Mouse (Mus musculus) hindbrain, embryonic 14.5 days (tissue): Measurements from ENCODE around the gene Spata31d1a. TPM values are rescaled to one million over a fixed set of nuclear protein-coding genes. Genes with fewer than 3 reads are reported as not detected.
A peak's percentile ranks its signal among the peaks of the same experiment; 100 is the strongest.

Experiments
- ATAC-seq: fragments of 200-750 bp; cut with Nextera tagmentation; 2 replicates; pipeline ENCODE4 v1.8.0; 2017; ENCODE audit warnings: moderate number of reproducible peaks, mild to moderate bottlenecking, moderate TSS enrichment, moderate library complexity; ENCODE audit not compliant: low FRiP score
- DNase-seq: peaks from one replicate; pipeline ENCODE4 v3.0.0-alpha.2; 2015; ENCODE audit warnings: low spot score
- H3K27ac ChIP-seq: fragments of 300-500 bp; sonication (generic); 2 replicates; pipeline ENCODE4 v1.5.1; 2014; ENCODE audit warnings: mild to moderate bottlenecking, moderate library complexity
- H3K27me3 ChIP-seq: fragments of 300-500 bp; sonication (generic); 2 replicates; pipeline ENCODE4 v1.6.1; 2014; ENCODE audit warnings: mild to moderate bottlenecking, low read length, mixed read lengths; ENCODE audit not compliant: control insufficient read depth, insufficient read depth
- H3K36me3 ChIP-seq: fragments of 300-500 bp; sonication (generic); replicated peaks from 2 replicates; pipeline ENCODE4 v1.6.1; 2014; ENCODE audit not compliant: control insufficient read depth, insufficient read depth
- H3K4me1 ChIP-seq: fragments of 300-500 bp; sonication (generic); replicated peaks from 2 replicates; pipeline ENCODE4 v1.6.1; 2014; ENCODE audit warnings: antibody characterized with exemption, low read length, mixed read lengths; ENCODE audit not compliant: control insufficient read depth, insufficient read depth
- H3K4me2 ChIP-seq: fragments of 300-500 bp; sonication (generic); replicated peaks from 2 replicates; pipeline ENCODE4 v1.6.1; 2014; ENCODE audit warnings: mild to moderate bottlenecking, moderate library complexity
- H3K4me3 ChIP-seq: fragments of 300-500 bp; sonication (generic); replicated peaks from 2 replicates; pipeline ENCODE4 v1.5.1; 2014; ENCODE audit warnings: mild to moderate bottlenecking, low read length
- H3K9ac ChIP-seq: fragments of 300-500 bp; sonication (generic); 2 replicates; pipeline ENCODE4 v1.6.1; 2014
- H3K9me3 ChIP-seq: fragments of 300-500 bp; sonication (generic); 2 replicates; pipeline ENCODE4 v1.6.1; 2016; ENCODE audit warnings: low read length; ENCODE audit not compliant: control insufficient read depth
- WGBS: fragments of 180-500 bp; shearing (Covaris S2); extraction: QIAGEN DNeasy Blood & Tissue Kit; methylation state at CpG from one replicate; pipeline ENCODE4 v1.1.7; 2014; 5-methylcytosine and 5-hydroxymethylcytosine counted together
- polyA plus RNA-seq: library from polyadenylated mRNA; unstranded; fragments of >200 nt; fragmentation: Nextera tagmentation; extraction: Ambion mirVana; gene quantifications from 2 replicates; pipeline ENCODE4 v1.2.1, GENCODE M21; 2014

Gene Spata31d1a
- polyA plus RNA-seq, 1 experiment from 2014 or later: 0.16 TPM

- Histone ChIP-seq H3K9ac (no peak overlapping the region), H3K36me3 (no peaks in the 10 kb centered on the region), H3K4me3 (no peak overlapping the region), H3K4me2 (no peak overlapping the region), H3K9me3 (no peaks in the 10 kb centered on the region), H3K27ac (no peak overlapping the region), H3K27me3 (no peaks in the 10 kb centered on the region), H3K4me1 (no peaks in the 10 kb centered on the region)
- no peak for ATAC-seq
- 92% methylated on average over 3 of the region's 3 CpGs for WGBS
- DNase-seq: no peak
These were observed 20.3 kb downstream of the Spata31d1a start for GRCm38 (mm10) chr13:59689843-59690242.

- DNase-seq (no peak), ATAC-seq (no peak)
- Histone ChIP-seq H3K27me3 (no peaks in the 10 kb centered on the region), H3K4me1 (no peaks in the 10 kb centered on the region), H3K27ac (no peak overlapping the region), H3K9me3 (no peaks in the 10 kb centered on the region), H3K4me2 (no peak overlapping the region), H3K9ac (no peak overlapping the region), H3K4me3 (no peak overlapping the region), H3K36me3 (no peaks in the 10 kb centered on the region)
- 93% methylated on average over 9 of the region's 9 CpGs for WGBS
These were observed 20.8 kb downstream of the Spata31d1a start for GRCm38 (mm10) chr13:59689313-59689712.

- ATAC-seq: no peak
- H3K4me2 ChIP-seq: no peak overlapping the region
- no peak for DNase-seq
- H3K9ac ChIP-seq: no peak overlapping the region
- no peaks in the 10 kb centered on the region for H3K4me1 ChIP-seq
- H3K4me3 ChIP-seq: no peak overlapping the region
- WGBS: 63% methylated on average over 13 of the region's 13 CpGs
- no peaks in the 10 kb centered on the region for H3K36me3 ChIP-seq
- no peaks in the 10 kb centered on the region for H3K9me3 ChIP-seq
- no peaks in the 10 kb centered on the region for H3K27me3 ChIP-seq
- no peak overlapping the region for H3K27ac ChIP-seq
These were observed 21.8 kb downstream of the Spata31d1a start for GRCm38 (mm10) chr13:59688338-59688770.

- 77% methylated on average over 3 of the region's 3 CpGs for WGBS
These were observed 24.9 kb downstream of the Spata31d1a start for GRCm38 (mm10) chr13:59685236-59685635.

GRCm38 (mm10) chr13:59682629-59683028, 27.5 kb downstream of the Spata31d1a start:
- Histone ChIP-seq H3K27me3 (no peaks in the 10 kb centered on the region), H3K4me1 (no peaks in the 10 kb centered on the region), H3K27ac (no peak overlapping the region), H3K36me3 (no peaks in the 10 kb centered on the region), H3K4me2 (no peak overlapping the region), H3K9me3 (no peaks in the 10 kb centered on the region), H3K9ac (no peak overlapping the region), H3K4me3 (no peak overlapping the region)
- ATAC-seq: no peak
- 46% methylated on average over 7 of the region's 7 CpGs for WGBS
- no peak for DNase-seq

More at GRCm38 (mm10) chr13:59685236-59685635, 24.9 kb downstream of the Spata31d1a start:
- no peak overlapping the region for H3K9ac ChIP-seq
- DNase-seq (no peak), ATAC-seq (no peak)
- no peaks in the 10 kb centered on the region for H3K27me3 ChIP-seq
- H3K9me3 ChIP-seq: no peaks in the 10 kb centered on the region
- no peaks in the 10 kb centered on the region for H3K36me3 ChIP-seq
- no peak overlapping the region for H3K4me2 ChIP-seq
- H3K27ac ChIP-seq: no peak overlapping the region
- H3K4me3 ChIP-seq: no peak overlapping the region
- H3K4me1 ChIP-seq: no peaks in the 10 kb centered on the region

GRCm38 (mm10) chr13:59679908-59680307, 30.2 kb downstream of the Spata31d1a start:
- WGBS: 79% methylated on average over 4 of the region's 4 CpGs
- Histone ChIP-seq H3K4me2 (no peak overlapping the region), H3K27me3 (no peaks in the 10 kb centered on the region), H3K27ac (no peak overlapping the region), H3K9ac (no peak overlapping the region), H3K9me3 (no peaks in the 10 kb centered on the region), H3K4me3 (no peak overlapping the region), H3K36me3 (no peaks in the 10 kb centered on the region), H3K4me1 (no peaks in the 10 kb centered on the region)
- ATAC-seq (no peak), DNase-seq (no peak)

- no peak for DNase-seq
- ATAC-seq: no peak
These were observed 30.8 kb downstream of the Spata31d1a start for GRCm38 (mm10) chr13:59679306-59679705.

GRCm38 (mm10) chr13:59676316-59677229, 33.6 kb downstream of the Spata31d1a start:
- H3K27me3 ChIP-seq: no peaks in the 10 kb centered on the region
- H3K4me3 ChIP-seq: no peak overlapping the region
- H3K9ac ChIP-seq: no peak overlapping the region
- H3K4me1 ChIP-seq: peaks cover 15% of the 10 kb centered on the region
- WGBS: 82% methylated on average over 12 of the region's 12 CpGs
- H3K36me3 ChIP-seq: no peaks in the 10 kb centered on the region
- H3K27ac ChIP-seq: no peak overlapping the region
- H3K9me3 ChIP-seq: no peaks in the 10 kb centered on the region
- DNase-seq: no peak
- ATAC-seq: no peak
- no peak overlapping the region for H3K4me2 ChIP-seq

More at GRCm38 (mm10) chr13:59679306-59679705, 30.8 kb downstream of the Spata31d1a start:
- Histone ChIP-seq H3K4me2 (no peak overlapping the region), H3K4me1 (0 out of 2 replicates have a peak, but pooled peaks cover 5% of the 10 kb centered on the region), H3K4me3 (no peak overlapping the region), H3K9ac (no peak overlapping the region), H3K27ac (no peak overlapping the region), H3K36me3 (no peaks in the 10 kb centered on the region), H3K9me3 (no peaks in the 10 kb centered on the region), H3K27me3 (no peaks in the 10 kb centered on the region)
- WGBS: 60% methylated on average over 4 of the region's 4 CpGs

GRCm38 (mm10) chr13:59675151-59676011, 34.7 kb downstream of the Spata31d1a start, which contains the start of gene Golm1:
Gene Golm1, minus strand, starts transcription at chr13:59675811.
- DNase-seq: peak; percentile 56
- no peaks in the 10 kb centered on the region for H3K36me3 ChIP-seq
- peak within 1 kb of the TSS; percentile 75 for H3K9ac ChIP-seq
- ATAC-seq: peak; percentile 72
- H3K4me1 ChIP-seq: peaks cover 15% of the 10 kb centered on the region
- H3K9me3 ChIP-seq: no peaks in the 10 kb centered on the region
- H3K4me2 ChIP-seq: peak within 1 kb of the TSS; percentile 64
- WGBS: 2% methylated on average over 53 of the region's 61 CpGs
- peak within 1 kb of the TSS; percentile 74 for H3K4me3 ChIP-seq
- no peaks in the 10 kb centered on the region for H3K27me3 ChIP-seq
- peak within 1 kb of the TSS; percentile 75 for H3K27ac ChIP-seq
